Mouse (Mus musculus) kidney, adult 2 months (tissue): Measurements from ENCODE around the gene Cpeb4.

Experiments
- CTCF ChIP-seq: fragments of 200-500 bp; conservative IDR thresholded peaks from 2 replicates; pipeline ENCODE4 v1.5.1; 2011; ENCODE audit warnings: low read depth, mild to moderate bottlenecking, control low read depth, low read length, moderate library complexity, mixed read lengths; ENCODE audit not compliant: insufficient read depth, insufficient read length
- POLR2A ChIP-seq: fragments of 200-500 bp; IDR thresholded peaks from one replicate; pipeline ENCODE4 v1.6.1; 2011; ENCODE audit warnings: low read depth, low read length, control low read depth

GRCm38 (mm10) chr11:31906499-31906898 lies 34.5 kb downstream of the Cpeb4 start:
- TF ChIP-seq CTCF (no peak), POLR2A (no peak)
